Mouse (Mus musculus) retina, postnatal 7 days (tissue): ENCODE results near the gene Hoxb1.

Experiments used
- DNase-seq: peaks from one replicate; pipeline ENCODE4 v3.0.0-alpha.2; 2012; ENCODE audit warnings: low read depth, low spot score

Hoxb1 gene

DNA sequence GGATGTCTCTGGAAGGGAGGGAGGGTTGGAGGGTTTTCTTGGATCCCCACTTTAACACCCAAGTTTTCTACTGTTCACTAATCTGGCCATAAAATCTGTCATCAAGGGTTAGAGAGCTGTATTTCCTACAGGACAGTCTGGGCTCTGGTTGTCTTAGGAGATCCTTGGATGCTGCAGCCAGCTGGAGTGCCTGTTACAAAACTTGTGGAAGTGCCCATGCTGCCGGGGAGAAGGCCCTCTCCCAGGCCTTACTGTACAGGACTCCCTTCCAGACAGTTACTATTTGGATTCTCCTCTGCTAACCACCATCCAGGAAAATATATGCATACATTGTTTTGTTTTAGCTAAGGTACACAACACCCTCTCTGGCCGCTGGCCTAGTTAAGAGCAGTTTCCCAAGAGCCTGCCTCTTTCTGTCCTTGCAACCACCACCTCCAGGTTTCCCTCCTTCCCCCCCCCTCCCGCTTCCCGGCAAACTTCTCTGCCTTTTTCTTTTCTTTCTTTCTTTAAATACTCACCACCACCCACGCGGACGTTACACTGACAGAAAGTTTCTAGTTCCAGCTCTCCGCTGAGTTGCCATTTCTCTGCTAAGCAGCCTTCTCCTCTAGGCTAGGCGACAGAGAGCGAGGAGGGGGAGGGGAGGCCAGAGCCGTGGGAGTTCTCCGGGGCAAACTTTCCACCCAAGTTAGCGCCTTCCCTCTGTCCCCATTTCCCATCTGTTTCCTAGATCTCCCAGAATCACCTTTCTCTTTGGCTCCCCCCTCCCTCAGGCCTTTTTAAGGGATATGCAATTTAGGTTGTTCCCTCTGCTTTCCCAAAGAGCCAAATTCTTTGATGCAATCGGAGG lies 15.8 kb upstream of the Hoxb1 start:
- DNase-seq = no peak

DNA sequence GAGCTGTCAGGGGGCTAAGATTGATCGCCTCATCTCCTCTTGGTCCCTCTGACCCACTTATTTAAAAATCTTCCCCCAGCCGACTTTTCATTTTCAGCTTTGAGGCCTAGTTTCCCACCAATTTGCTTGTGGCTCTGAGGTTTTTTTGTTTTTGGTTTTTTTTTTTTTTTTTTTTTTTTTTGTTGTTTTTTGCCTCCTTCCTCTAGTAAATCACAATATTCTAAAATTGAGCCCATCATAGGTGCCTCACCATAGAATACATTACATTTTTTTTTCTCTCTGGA lies 15.3 kb upstream of the Hoxb1 start, which contains the start of gene Hoxb2:
Hoxb2 (plus strand) TSS at position 185 of the 284 bp plus-strand sequence.
- DNase-seq = no peak

DNA sequence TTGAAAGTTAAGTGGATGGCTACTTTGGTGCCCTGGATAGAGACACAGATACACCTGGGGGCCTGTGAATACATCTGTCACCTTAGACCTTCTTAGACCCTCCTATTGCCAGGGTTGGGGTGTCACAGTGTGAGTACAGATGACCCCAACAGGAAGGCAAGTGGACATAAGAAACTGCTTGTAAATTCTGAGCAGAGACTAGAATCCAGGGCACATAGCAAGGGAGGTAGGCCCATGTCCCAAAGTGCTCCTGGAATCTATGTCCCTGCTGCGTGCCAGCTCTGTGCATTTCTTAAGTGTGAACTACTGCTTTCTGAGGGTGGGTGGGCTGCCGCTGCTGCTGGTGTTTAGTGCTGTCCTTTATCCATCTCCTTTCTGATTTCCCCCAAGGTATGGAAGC lies 14.8 kb upstream of the Hoxb1 start:
- DNase-seq = no peak

DNA sequence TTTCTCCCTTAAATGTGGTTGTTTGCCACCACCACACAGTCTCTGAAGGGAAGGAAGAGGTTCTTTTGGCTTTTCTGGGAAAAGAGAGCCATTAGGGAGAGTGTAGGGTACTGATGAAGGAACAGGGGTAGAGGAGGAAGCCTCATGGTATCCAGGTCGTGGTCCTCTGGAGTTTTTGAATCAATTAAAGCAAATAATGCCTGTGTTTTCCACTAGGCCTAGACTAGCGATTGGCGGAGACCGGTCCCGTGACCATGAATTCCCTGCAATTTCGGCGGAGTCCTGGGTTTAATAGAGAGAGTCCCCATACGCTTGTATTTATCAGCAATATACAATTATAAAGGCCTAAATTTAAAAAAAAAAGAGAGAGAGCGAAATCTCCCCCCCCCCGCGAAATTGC lies 14.2 kb upstream of the Hoxb1 start:
- DNase-seq = no peak

DNA sequence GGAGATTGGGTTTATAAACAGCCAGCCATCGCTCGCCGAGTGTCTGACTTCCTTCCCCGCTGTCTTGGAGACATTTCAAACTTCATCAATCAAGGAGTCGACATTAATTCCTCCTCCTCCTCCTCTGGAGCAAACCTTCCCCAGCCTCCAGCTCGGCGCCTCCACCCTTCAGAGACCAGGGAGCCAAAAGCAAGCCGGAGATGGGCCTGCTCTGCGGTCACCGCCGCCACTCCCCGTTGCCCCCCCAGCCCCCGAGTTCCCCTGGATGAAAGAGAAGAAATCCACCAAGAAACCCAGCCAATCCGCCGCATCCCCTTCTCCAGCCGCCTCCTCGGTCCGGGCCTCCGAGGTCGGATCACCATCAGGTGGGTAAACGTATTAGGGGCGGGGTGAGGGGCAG lies 13.7 kb upstream of the Hoxb1 start:
- no peak for DNase-seq

DNA sequence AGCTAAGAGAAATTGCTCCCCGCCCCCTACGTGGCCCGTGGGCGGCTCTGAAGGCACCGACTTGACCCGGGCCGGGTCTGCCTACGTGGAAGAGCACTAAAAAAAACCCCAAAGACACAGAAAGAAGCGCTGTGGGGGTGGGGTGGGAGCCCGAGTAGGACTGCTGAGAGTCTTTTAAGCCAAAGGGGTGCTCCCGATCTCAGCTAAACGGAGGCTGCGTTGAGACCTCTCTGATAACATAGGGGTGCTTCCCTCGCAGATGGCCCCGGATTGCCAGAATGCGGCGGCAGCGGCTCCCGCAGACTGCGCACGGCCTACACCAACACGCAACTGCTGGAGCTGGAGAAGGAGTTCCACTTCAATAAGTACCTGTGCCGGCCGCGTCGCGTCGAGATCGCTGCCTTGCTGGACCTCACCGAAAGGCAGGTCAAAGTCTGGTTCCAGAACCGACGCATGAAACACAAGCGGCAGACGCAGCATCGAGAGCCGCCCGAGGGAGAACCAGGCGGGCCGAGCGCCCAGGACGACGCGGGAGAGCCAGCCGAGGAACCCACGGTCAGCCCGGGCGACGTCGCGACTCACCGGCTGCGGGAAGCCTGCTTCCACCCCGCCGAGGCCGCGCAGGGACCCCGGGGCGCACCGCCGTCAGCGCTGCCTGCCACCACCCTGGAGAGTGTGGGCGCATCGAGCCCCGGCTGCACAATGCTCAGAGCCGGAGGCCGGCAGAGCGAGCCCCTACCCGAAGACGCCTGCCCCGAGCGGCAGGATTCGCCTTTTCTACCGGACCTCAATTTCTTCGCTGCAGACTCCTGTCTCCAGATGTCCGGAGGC lies 12.6 kb upstream of the Hoxb1 start:
- no peak for DNase-seq

DNA sequence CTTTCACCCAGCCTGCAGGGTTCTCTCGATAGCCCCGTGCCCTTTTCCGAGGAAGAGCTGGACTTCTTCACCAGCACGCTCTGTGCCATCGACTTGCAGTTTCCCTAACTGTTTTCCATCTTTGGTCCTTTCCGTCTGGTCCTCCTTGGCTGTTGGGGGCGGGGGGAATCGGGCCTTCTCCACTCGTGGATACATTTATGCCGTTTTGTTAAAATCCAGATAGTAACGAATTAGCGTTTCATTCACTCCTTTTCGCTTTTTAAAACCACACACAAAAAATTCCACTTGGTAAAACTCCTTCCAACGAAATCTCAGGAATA lies 12.1 kb upstream of the Hoxb1 start:
- peak; percentile 30 for DNase-seq

DNA sequence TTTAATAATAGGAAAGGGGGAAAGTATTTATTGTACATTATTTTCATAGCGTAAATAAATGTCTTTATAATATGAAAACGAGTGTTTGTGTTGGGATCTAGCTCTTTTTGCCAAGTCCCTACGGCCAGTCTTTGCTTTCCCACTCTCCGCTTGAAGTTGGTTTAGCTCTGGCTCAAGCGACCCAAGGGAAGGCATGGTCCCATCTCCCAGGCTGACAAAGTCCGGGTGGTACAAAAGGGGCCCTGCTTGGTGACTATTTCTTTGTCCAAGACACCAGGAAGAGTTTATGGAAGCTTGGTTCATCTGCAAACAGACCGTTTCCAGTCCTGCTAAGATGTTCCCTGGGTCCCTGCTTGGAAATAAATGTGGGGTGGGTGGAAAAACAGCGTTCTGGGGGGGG lies 11.6 kb upstream of the Hoxb1 start:
- no peak for DNase-seq

DNA sequence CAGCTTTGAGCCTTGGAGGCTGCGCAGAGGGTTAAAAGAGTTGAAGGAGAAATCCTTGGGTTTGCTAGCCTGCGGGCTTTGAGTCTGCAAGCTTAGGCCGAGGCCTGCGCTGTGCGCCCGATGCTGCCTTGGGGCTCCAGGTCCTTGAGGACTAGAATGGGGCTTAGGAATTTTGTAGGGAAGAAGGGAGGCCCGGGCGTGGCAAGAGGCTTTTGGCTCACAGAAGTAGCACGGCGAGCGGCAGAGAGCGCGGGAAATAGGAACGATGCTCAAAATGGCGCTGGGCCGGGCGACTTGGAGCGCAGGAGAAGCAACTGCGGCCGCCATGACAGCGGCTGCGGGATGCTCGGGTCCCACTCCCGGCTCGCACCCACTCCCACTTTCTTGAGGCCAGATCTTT lies 11.2 kb upstream of the Hoxb1 start:
- no peak for DNase-seq

DNA sequence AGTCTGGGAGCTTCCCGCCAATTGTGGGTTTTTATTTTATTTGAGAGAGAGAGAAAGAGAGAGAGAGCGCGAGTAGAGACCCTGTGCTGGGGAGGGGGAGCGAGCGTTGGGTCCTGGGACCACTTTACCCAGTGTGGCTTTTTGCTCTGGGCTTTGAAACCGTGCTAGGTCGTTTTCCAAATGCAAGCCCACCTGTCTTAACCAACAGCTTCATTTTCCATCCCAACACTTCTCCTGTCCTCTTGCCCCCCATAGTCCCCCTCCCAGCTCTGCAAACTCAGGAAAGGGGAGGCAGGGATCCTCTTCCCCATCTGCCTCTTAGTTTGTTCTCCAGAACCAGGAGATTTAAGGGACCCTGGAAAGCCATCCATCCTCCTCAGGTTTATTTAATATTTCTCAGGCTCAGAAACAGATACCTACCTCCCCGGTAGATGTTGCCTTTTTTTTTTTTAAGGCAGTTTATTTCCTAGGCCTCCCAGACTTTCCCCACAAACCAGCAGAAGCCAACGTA lies 10.7 kb upstream of the Hoxb1 start:
- DNase-seq = no peak

DNA sequence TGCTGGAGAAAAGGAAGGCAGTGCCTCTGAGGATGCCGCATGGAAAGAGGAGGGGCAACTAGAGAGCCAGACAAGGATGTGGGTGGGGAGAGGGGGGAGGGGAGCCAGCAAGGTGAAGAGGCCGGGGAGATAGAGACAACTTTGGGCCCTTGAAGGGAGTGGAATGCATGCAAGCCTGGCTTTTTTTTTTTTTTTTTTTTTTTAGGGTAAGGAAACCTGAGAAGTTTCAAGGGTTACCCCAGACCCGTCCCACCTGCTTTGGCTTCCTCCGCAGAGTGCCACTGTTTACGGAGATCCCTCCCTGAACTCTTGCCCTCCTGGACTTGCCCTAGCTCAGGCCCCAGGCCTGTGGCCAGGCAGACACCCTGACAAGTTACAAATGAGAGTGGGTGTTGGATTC lies 1.7 kb upstream of the Hoxb1 start:
- DNase-seq = no peak

DNA sequence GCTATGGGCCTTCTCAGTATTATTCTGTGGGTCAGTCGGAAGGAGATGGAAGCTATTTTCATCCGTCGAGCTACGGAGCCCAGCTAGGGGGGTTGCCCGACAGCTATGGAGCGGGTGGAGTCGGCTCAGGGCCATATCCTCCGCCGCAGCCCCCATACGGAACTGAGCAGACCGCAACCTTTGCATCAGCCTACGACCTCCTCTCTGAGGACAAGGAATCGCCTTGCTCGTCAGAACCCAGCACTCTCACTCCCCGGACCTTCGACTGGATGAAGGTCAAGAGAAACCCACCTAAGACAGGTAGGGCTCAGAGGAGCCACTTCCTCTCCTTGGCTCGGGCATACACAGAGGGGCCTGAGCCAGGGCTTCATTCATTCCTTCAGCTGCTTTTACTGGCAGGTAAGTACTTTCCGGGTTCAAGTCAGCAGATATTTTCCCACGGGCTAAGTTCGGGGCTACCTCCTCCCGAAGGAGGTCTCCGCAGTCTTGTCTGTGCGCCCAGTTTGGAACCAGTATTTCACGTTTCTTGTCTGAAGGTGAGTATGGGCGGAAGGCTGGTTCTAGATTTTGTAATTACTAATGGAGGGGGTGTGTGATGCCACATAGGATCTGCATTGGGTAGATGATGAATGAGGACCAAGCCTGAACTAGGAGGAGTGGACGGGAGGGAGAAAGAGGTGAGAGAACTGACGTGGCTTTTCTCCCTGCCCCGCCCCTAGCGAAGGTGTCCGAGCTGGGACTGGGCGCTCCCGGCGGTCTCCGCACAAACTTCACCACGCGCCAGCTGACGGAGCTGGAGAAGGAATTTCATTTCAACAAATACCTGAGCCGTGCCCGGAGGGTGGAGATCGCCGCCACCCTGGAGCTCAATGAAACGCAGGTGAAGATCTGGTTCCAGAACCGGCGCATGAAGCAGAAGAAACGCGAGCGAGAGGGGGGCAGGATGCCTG lies 815 bp downstream of the Hoxb1 start:
- DNase-seq = no peak

DNA sequence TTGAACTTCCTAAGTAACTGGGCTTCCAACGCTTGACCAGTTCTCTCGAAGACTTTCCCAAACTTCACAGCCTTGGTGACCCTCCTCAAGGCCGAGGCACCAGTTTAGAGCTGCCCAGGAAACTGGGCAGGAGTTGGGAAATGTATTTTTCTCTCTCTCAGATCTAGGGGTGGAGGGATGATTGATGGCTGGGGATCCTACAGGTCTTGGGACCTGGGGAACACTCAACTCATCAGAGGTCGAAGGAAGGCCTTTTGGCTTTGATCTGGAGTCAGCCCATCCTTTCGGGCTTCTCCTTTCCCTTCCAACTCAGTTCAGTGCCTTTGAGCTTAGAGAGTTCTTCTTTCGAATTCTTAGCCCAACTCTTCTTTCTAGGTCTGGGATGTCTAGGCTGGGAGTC lies 1.6 kb downstream of the Hoxb1 start:
- no peak for DNase-seq

DNA sequence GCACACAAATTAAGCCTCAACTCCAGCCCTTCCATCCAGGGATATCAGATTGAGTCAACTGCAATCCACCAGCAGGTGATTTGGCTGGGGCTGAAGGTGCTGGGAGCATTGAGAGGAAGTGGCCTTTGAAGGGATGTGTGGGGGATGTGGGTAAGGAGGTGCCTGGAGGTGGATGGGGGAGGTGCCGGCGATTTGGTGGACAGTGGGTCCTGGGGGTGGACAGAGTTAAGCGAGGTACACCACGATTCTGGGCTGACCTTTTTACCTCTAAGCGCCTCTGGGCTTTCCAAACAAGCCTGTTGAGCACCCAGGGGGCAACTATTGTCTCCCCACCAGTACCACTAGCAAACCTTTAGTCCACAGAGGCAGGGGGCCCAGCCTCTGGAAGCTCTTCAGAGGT lies 3.1 kb downstream of the Hoxb1 start:
- DNase-seq = no peak

DNA sequence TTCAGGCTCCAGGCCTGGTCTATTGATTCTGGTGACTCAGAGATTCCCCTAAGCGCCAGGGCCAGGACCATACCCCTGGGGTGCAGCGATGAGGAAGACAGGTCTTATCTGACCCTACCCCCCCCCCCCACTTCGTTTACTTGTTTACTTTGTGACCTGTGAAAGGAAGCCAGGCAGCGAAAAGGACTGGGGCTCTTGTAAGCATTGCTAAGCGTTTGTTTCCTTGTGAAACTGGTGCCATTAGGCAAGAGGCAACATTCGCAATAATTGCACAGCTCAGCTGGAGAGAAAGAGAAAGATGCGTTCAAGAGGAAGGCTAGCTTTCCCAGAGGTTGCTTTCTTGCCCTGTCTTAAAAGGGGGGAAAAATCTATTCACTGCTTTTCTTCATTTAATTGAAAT lies 3.6 kb downstream of the Hoxb1 start:
- no peak for DNase-seq

DNA sequence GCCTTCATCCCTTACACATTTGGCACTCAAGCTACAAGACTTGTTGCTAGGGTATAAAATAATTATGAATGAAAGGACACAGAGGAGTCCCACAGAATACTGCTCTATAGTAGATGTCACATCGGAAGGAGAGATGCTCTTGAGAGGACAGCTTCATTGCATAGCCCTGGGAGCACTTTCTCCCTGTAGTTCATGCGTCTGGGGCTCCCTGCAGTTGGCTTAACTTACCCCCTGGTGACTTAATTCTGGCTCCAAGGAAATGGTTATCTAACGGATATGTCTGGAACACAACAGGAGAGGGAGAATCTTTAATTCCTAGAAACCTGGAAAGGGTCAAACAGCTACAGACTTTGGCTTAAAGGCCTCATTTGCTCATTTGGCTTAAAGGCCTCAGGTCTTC lies 6.2 kb downstream of the Hoxb1 start:
- DNase-seq = no peak

DNA sequence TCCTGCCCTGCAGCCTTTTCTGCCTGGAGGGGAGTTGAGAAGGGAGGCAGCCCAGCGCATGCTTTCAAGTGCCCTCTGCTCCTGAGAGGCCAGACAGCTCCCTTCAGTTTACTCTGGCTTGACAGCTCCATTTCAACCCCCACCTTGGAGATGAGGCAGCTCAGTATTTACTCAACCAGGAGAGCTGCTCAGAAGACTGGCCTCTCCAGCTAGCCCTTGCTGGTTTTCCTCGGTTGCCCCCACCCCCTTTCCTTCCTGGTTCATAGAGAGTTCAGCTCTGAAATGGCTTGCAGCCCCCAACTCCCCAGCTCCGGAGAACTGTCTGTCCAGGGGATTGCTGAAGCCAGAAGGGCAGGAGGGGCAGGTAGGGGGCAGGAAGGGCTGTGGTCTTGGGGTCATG lies 7.0 kb downstream of the Hoxb1 start:
- DNase-seq = no peak

DNA sequence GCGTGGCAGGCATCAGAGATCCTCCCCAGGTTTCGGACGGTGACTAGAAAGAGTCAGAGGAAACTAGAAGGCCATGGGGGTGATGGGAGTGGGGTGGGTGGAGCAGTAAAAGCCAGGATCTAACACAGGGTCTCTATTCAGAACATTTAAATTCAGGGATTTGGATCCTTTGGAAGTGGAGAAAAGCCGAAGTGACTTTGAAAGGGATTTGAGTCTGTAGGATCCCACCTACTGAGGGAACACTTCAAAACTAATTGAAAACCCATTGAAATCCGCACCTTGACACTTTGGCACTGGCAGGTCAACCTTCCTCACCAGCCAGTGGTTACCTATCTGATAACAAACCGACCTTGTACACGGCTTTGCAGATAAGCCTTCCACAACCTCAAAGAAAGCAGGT lies 9.3 kb downstream of the Hoxb1 start:
- DNase-seq = no peak

DNA sequence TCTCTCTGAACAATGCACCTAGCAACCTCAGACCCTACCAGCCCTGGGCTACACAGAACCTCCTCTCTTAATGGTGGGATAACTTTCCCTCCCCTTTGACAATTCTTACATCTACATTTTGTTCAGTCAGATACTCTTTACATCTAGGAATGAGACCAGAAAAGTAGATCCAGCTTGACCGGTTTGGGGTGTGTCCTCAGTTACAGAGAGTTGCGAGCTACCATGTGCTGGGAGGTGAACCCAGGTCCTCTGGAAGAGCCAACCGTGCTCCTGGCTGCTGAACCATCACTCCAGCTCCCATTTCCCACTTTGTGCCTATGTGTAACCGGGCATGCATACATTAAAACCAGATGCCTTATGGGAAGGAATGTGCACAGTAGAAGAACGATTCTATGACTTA lies 17.8 kb downstream of the Hoxb1 start:
- DNase-seq = no peak

DNA sequence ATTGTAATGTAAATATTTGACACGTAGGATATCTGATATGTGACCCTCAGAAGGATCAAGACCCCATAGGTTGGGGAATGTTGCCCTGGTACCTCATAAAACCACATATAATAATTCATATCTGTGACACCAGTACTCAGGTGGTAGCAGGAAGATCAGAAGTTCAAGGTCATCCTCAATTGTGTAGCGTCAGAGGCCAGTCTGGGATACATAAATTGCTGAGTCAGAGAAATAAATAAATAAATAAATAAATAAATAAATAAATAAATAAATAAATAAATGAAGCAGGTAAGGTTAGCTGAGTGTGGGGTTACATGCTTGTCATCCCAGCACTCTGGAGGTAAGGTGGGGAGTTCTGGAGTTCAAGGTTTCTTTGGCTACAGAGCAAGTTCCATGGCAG lies 22.1 kb downstream of the Hoxb1 start:
- DNase-seq = no peak

DNA sequence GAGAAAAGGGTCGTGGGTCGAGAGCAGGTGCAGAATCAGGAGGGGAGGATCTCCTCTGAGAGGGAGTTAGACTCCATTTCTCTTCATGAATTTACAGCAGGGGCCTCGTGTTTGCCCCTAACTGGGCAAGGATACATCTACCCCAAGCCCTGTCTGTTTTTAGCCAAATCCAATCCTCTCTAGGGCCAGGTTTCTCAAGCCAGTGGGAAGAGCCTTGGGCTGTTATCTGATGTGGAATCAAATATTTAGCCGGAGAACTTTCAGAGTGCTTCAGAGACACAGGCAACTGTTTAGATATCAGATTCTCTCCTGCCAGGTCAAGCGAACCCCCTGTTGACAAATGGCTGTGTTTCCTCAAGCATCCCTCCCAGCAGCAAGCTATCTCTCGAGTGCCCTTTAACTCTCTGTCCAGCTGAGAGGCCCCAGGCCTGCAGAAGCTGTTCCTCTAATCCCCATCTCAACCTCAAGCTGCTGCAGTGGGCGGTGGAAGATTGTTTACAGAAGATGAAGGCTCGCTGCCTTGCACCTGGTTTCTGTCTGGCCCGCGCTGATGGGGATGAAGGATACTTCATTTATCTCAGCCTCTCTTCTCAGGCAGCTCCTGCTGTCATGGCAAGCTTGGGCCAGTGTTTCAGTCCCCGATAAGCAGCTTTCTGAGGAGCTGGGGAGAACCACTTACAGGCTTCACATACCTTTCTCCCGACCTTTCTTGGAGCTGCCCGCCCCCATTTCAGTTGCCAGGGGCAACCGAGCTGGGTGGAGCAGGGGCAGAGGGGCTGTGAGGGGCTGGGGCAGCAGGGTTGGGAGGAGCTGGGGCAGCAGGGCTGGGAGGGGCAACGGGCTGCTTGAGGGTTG lies 31.4 kb downstream of the Hoxb1 start:
- DNase-seq = no peak
